Comparison of ENCODE assay signal across 26 mouse cellular contexts in genomic region chr7:132234250-132234649, GRCm38 (mm10).
DNase-seq lines count a peak whose midpoint lies in the region; ATAC-seq lines count a peak whose summit lies in the region.
"Had no signal": no experiment of that assay in that cellular context is flagged by ENCODE, and none has a peak within 500 bp of the region (broad histone marks: within the 10 kb centered on the region; RNA-seq: fewer than 3 reads in every experiment).

No protein-coding gene starts in this region.

- no peak for ATAC-seq in hindbrain, embryonic 11.5 days (ENCODE audit: low FRiP score)
- ATAC-seq in limb, embryonic 15.5 days (ENCODE audit: insufficient number of reproducible peaks, low FRiP score, low TSS enrichment, low read depth) = peak; percentile 42; the same call in 1 of the 2 replicates
- ATAC-seq: forebrain, embryonic 14.5 days; hindbrain, postnatal 0 days; intestine, embryonic 16.5 days; liver, postnatal 0 days; Patski had no signal

- H3K27ac ChIP-seq in hindbrain, embryonic 10.5 days = peak overlapping the region; percentile 69
- no peak overlapping the region for H3K27ac ChIP-seq in hindbrain, embryonic 11.5 days (ENCODE audit: low read depth, low read length)
- peak overlapping the region; percentile 30 for H3K27ac ChIP-seq in embryonic facial prominence, embryonic 10.5 days (replicated peaks)
- H3K27ac ChIP-seq in limb, embryonic 15.5 days = peak overlapping the region; percentile 50
- H3K27ac ChIP-seq: heart, embryonic 13.5 days; hindbrain, postnatal 0 days; neural tube, embryonic 15.5 days had no signal

- 53% methylated on average over 3 of the region's 3 CpGs for WGBS in hindbrain, embryonic 10.5 days
- 61% methylated on average over 3 of the region's 3 CpGs for WGBS in hindbrain, embryonic 11.5 days
- 53% methylated on average over 3 of the region's 3 CpGs for WGBS in embryonic facial prominence, embryonic 10.5 days
- 58% methylated on average over 3 of the region's 3 CpGs for WGBS in limb, embryonic 15.5 days

- no peaks in the 10 kb centered on the region for H3K9me3 ChIP-seq in hindbrain, embryonic 10.5 days
- H3K9me3 ChIP-seq in hindbrain, embryonic 11.5 days (ENCODE audit: control insufficient read depth, low read length) = no peaks in the 10 kb centered on the region
- no peaks in the 10 kb centered on the region for H3K9me3 ChIP-seq in embryonic facial prominence, embryonic 10.5 days
- no peaks in the 10 kb centered on the region for H3K9me3 ChIP-seq in limb, embryonic 15.5 days
- H3K9me3 ChIP-seq: heart, embryonic 13.5 days; neural tube, embryonic 15.5 days had no signal

- H3K4me2 ChIP-seq in hindbrain, embryonic 11.5 days (replicated peaks; ENCODE audit: low read depth, low read length) = no peak overlapping the region
- no peak overlapping the region for H3K4me2 ChIP-seq in limb, embryonic 15.5 days
- H3K4me2 ChIP-seq: heart, embryonic 13.5 days; midbrain, embryonic 11.5 days; neural tube, embryonic 15.5 days had no signal

- no peaks in the 10 kb centered on the region for H3K27me3 ChIP-seq in hindbrain, embryonic 10.5 days (ENCODE audit: insufficient read depth, poor library complexity, severe bottlenecking)
- no peaks in the 10 kb centered on the region for H3K27me3 ChIP-seq in hindbrain, embryonic 11.5 days (ENCODE audit: control insufficient read depth, insufficient read depth, low read length)
- 0 out of 2 replicates have a peak, but pooled peaks cover 4% of the 10 kb centered on the region for H3K27me3 ChIP-seq in embryonic facial prominence, embryonic 10.5 days (replicated peaks; ENCODE audit: low read depth, poor library complexity, severe bottlenecking)
- no peaks in the 10 kb centered on the region for H3K27me3 ChIP-seq in limb, embryonic 15.5 days
- H3K27me3 ChIP-seq: heart, embryonic 13.5 days; neural tube, embryonic 15.5 days; Patski had no signal

- no peak overlapping the region for H3K4me3 ChIP-seq in hindbrain, embryonic 10.5 days
- no peak overlapping the region for H3K4me3 ChIP-seq in hindbrain, embryonic 11.5 days (ENCODE audit: low read depth, low read length)
- H3K4me3 ChIP-seq in embryonic facial prominence, embryonic 10.5 days = no peak overlapping the region
- H3K4me3 ChIP-seq in limb, embryonic 15.5 days = no peak overlapping the region
- H3K4me3 ChIP-seq: erythroblast, embryonic 14.5 days; heart, embryonic 13.5 days; neural tube, embryonic 15.5 days had no signal

- H3K4me1 ChIP-seq in hindbrain, embryonic 10.5 days (replicated peaks) = peaks cover 47% of the 10 kb centered on the region
- no peaks in the 10 kb centered on the region for H3K4me1 ChIP-seq in hindbrain, embryonic 11.5 days (replicated peaks; ENCODE audit: control insufficient read depth, insufficient read depth, low read length)
- peaks cover 23% of the 10 kb centered on the region for H3K4me1 ChIP-seq in embryonic facial prominence, embryonic 10.5 days
- H3K4me1 ChIP-seq in limb, embryonic 15.5 days = peaks cover 26% of the 10 kb centered on the region
- H3K4me1 ChIP-seq: neural tube, embryonic 15.5 days had no signal

- H3K36me3 ChIP-seq in hindbrain, embryonic 10.5 days = peaks cover 43% of the 10 kb centered on the region
- 0 out of 2 replicates have a peak, but pooled peaks cover 5% of the 10 kb centered on the region for H3K36me3 ChIP-seq in hindbrain, embryonic 11.5 days (ENCODE audit: control insufficient read depth, insufficient read depth, low read length)
- H3K36me3 ChIP-seq in embryonic facial prominence, embryonic 10.5 days (replicated peaks) = peaks cover 27% of the 10 kb centered on the region
- H3K36me3 ChIP-seq in limb, embryonic 15.5 days = peaks cover 25% of the 10 kb centered on the region
- H3K36me3 ChIP-seq: G1E; heart, embryonic 13.5 days had no signal

- DNase-seq in hindbrain, embryonic 10.5 days (ENCODE audit: low spot score) = no peak
- DNase-seq in hindbrain, embryonic 11.5 days (ENCODE audit: low spot score) = no peak
- peak; percentile 24 for DNase-seq in ZHBTc4 (ENCODE audit: low read depth, low spot score)
- DNase-seq in embryonic facial prominence, embryonic 10.5 days (ENCODE audit: low spot score) = no peak
- DNase-seq in thymus, postnatal 0 days (ENCODE audit: low spot score) = no peak
- DNase-seq in thymus, postnatal 10 days (ENCODE audit: low spot score in 2 of 2) = no peak
- DNase-seq: adrenal gland, adult 8-10 months; B cell, adult 2 months; gastrocnemius, postnatal 14 days; kidney, adult 9 months; kidney, postnatal 14 days; layer of hippocampus, postnatal 36 days; liver, postnatal 0 days; lung, postnatal 10 days; right cerebral cortex, adult 18-20 months; thymus, postnatal 4 days had no signal

- no peak overlapping the region for H3K9ac ChIP-seq in hindbrain, embryonic 11.5 days (ENCODE audit: low read depth, low read length)
- H3K9ac ChIP-seq in limb, embryonic 15.5 days = no peak overlapping the region
- H3K9ac ChIP-seq: heart, embryonic 13.5 days; liver, postnatal 0 days; neural tube, embryonic 15.5 days had no signal
